Comparison of ENCODE assay signal across 22 mouse cellular contexts in the genomic region with DNA sequence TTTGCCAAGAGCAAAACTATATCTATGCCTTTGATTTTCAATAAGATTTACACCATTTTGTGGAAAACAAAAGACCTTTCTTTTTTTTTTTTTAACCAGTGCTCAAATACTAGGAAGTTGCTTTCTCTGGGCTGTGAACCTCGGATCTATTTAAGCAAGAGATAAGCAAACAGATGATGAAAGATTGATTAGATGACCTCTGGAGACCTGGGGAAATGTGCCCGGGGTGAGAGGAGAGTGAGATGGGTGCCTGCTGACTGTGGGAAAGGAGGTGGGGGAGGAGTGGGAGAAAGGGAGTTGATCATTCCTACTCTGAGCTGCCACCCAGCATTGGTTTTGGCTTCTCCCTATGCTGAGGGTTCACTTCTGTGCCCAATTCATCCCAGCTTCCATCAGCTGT.
"Had no signal": no experiment of that assay in that cellular context is flagged by ENCODE, and none has a peak within 500 bp of the region (broad histone marks: within the 10 kb centered on the region; RNA-seq: fewer than 3 reads in every experiment).

No protein-coding gene starts in this region.

- H3K27me3 ChIP-seq: intestine, embryonic 15.5 days; limb, embryonic 13.5 days; lung, embryonic 15.5 days; megakaryocyte, embryonic 14.5 days; midbrain, embryonic 13.5 days; stomach, embryonic 15.5 days had no signal

- DNase-seq: kidney, adult 11 months; kidney, adult 9 months; kidney, postnatal 25 days; layer of hippocampus, adult 9-11 months; lung, adult 18-20 months; lung, postnatal 10 days; lung, postnatal 36 days; right cerebral cortex, postnatal 25 days; spleen, adult 18-20 months; thymus, postnatal 25 days had no signal

- H3K36me3 ChIP-seq: intestine, embryonic 15.5 days; limb, embryonic 10.5 days; limb, embryonic 13.5 days; lung, embryonic 15.5 days; midbrain, embryonic 10.5 days; midbrain, embryonic 13.5 days; stomach, embryonic 15.5 days had no signal

- H3K4me3 ChIP-seq: intestine, embryonic 15.5 days; layer of hippocampus, adult 2 months; limb, embryonic 10.5 days; limb, embryonic 13.5 days; lung, embryonic 15.5 days; megakaryocyte, embryonic 14.5 days; midbrain, embryonic 10.5 days; midbrain, embryonic 13.5 days; myocyte; stomach, embryonic 15.5 days had no signal

- H3K9ac ChIP-seq: intestine, embryonic 15.5 days; limb, embryonic 13.5 days; lung, embryonic 15.5 days; midbrain, embryonic 13.5 days; stomach, embryonic 15.5 days had no signal

- H3K27ac ChIP-seq: intestine, embryonic 15.5 days; kidney, postnatal 0 days; layer of hippocampus, adult 2 months; limb, embryonic 10.5 days; limb, embryonic 13.5 days; lung, embryonic 15.5 days; midbrain, embryonic 10.5 days; midbrain, embryonic 13.5 days; stomach, embryonic 15.5 days had no signal

- H3K4me2 ChIP-seq: intestine, embryonic 15.5 days; limb, embryonic 13.5 days; lung, embryonic 15.5 days; midbrain, embryonic 13.5 days; stomach, embryonic 15.5 days had no signal

- H3K4me1 ChIP-seq: intestine, embryonic 15.5 days; lung, embryonic 15.5 days; megakaryocyte, embryonic 14.5 days; midbrain, embryonic 10.5 days; midbrain, embryonic 13.5 days; stomach, embryonic 15.5 days had no signal

- H3K9me3 ChIP-seq: intestine, embryonic 15.5 days; limb, embryonic 10.5 days; limb, embryonic 13.5 days; lung, embryonic 15.5 days; megakaryocyte, embryonic 14.5 days; midbrain, embryonic 10.5 days; midbrain, embryonic 13.5 days; stomach, embryonic 15.5 days had no signal

- ATAC-seq: intestine, embryonic 15.5 days; midbrain, embryonic 13.5 days; midbrain, embryonic 16.5 days had no signal
